Mouse (Mus musculus): ENCODE measurements around the gene Mink1.

Gene Mink1

GRCm38 (mm10) chr11:70586261-70586660, 23.6 kb downstream of the Mink1 start:
- in situ Hi-C loops (cut with MboI, MseI): no loop called here

- in situ Hi-C loops (cut with MboI, MseI): no loop called here
Measured at GRCm38 (mm10) chr11:70586954-70587353, 24.3 kb downstream of the Mink1 start.

GRCm38 (mm10) chr11:70591733-70592132, 29.1 kb downstream of the Mink1 start:
- in situ Hi-C loops (cut with MboI, MseI): no loop called here

- in situ Hi-C loops (cut with MboI, MseI): no loop called here
Measured at GRCm38 (mm10) chr11:70594253-70594989, 31.7 kb downstream of the Mink1 start.

GRCm38 (mm10) chr11:70595638-70596037, 33.0 kb downstream of the Mink1 start:
- in situ Hi-C loops (cut with MboI, MseI): no loop called here

GRCm38 (mm10) chr11:70596094-70596493, 33.4 kb downstream of the Mink1 start:
- in situ Hi-C loops (cut with MboI, MseI): no loop called here

DNA sequence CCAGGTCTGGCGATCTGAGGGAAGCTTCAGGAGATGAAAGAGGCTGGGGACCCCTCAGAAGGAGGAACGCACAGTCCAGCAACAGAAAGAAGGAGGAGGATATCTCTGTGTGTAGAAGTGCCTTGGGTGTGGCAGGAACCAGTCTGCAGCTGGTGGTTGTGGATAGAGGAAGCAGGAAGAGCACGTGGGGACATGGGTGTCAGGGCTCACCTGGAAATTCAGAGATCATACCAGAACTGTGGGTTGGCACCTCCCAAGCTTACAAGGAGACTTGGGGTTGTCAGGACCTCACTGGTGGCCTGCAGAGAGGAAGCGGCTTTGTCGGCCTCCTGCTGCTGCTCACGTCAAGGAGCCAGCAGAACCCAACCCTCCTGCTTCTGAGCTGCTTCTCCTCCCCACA, 34.6 kb downstream of the Mink1 start:
- in situ Hi-C loops (cut with MboI, MseI): no loop called here

DNA sequence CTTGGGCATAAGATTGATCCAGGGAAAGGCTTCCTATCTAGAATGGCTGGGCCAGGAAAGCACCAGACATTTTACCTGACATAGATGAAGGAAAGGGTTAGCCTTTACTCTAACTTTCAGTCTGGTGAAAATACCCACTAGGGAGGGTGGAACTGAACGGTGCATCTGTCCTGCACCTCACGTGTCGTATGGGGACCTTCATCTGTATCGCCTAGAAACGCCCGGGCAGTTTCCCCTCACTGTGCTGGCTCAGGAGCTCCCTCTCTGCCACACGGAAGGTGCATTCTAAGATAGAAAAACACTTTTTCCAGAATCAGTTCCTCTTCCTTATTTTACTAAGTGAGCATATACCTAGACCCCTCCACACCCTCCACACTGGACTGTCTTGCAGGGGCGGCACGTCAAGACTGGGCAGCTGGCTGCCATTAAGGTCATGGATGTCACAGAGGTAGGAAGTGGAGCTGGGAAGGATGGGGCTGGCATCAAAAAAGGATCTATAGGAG, 35.8 kb downstream of the Mink1 start:
- in situ Hi-C loops (cut with MboI, MseI): no loop called here

DNA sequence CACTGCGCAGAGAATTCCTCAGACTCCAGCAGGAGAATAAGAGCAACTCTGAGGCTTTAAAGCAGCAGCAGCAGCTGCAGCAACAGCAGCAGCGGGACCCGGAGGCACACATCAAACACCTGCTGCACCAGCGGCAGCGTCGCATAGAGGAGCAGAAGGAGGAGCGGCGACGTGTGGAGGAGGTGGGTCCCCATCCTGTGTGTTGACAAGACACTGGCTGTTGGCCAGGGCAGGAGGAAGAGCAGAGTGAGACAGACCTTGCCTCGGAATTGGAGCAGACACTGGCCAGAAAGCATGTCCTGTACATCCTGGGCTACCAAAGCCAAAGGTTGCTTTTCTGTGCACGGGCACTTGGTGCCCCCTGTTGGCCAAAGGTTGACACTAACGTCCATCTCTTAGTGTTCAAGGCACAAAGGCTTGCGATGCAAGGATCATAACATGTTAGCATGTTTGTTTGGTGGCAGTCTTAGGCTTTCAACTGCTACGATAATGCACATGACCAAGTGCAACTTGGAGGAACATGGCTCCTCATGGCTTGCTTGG, 42.4 kb downstream of the Mink1 start:
- in situ Hi-C loops (cut with MboI, MseI): loop anchor here in 1 of 2 experiments (5.0 kb wide), 2 partner anchors 63 to 193 kb away; partner anchors contain the start of genes Pelp1 and Pld2

- in situ Hi-C loops (cut with MboI, MseI): loop anchor here in 1 of 2 experiments (5.0 kb wide), 2 partner anchors 64 to 194 kb away; partner anchors contain the start of genes Pelp1 and Pld2
Measured at GRCm38 (mm10) chr11:70606717-70607116, 44.0 kb downstream of the Mink1 start.

DNA sequence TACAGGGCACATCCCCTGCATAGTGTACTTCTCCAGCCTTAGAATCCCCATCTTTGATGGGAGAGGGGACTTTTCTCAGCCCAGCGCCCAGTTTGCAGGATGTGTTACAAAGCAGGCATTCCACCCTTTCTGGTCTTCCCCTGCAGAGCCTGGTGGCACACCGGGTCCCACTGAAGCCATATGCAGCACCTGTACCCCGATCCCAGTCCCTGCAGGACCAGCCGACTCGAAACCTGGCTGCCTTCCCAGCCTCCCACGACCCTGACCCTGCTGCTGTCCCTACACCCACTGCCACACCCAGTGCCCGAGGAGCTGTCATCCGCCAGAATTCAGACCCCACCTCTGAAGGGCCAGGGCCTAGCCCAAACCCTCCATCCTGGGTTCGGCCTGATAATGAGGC, 44.9 kb downstream of the Mink1 start:
- in situ Hi-C loops (cut with MboI, MseI): loop anchor here in 1 of 2 experiments (5.0 kb wide), 2 partner anchors 65 to 195 kb away; partner anchors contain the start of genes Pelp1 and Pld2

- in situ Hi-C loops (cut with MboI, MseI): loop anchor here in 1 of 2 experiments (5.0 kb wide), 2 partner anchors 66 to 196 kb away; partner anchors contain the start of genes Pelp1 and Pld2
Measured at GRCm38 (mm10) chr11:70608381-70609066, 45.8 kb downstream of the Mink1 start.

DNA sequence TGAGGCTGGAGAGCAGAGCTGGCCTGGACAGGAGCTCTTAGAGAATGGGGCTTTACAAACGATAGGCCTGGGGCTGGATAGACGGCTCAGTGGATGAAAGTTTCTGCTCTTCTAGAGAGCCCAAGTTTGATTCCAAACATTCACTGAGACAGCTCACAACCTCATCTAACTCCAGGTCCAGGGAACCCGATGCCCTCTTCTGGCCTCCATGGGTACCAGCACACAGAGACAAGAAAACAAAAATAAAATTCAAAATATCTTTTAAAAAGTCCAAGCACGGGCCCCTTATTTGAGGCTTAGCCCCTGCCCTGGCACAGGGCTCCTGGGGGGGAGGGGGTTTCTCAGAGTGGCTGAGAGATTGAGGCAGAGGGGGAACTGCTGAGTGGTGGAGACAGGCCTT, 48.1 kb downstream of the Mink1 start:
- in situ Hi-C loops (cut with MboI, MseI): loop anchor here in 1 of 2 experiments (5.0 kb wide), 1 partner anchor 68 kb away; the partner anchor contains the start of gene Pld2

DNA sequence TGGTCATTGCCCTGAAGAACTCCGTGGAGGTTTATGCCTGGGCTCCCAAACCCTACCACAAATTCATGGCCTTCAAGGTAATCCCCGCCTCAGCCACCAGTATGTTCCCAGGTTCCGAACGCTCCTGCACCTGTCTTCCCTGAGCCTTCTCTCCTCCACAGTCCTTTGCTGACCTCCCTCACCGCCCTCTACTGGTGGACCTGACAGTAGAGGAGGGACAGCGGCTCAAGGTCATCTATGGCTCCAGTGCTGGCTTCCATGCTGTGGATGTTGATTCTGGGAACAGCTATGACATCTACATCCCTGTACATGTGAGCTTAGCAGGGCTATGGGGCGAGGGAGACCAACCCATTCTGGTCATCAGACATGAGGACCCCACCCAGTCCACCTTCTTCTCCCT, 49.8 kb downstream of the Mink1 start:
- in situ Hi-C loops (cut with MboI, MseI): loop anchor here in 1 of 2 experiments (5.0 kb wide), 1 partner anchor 70 kb away; the partner anchor contains the start of gene Pld2

DNA sequence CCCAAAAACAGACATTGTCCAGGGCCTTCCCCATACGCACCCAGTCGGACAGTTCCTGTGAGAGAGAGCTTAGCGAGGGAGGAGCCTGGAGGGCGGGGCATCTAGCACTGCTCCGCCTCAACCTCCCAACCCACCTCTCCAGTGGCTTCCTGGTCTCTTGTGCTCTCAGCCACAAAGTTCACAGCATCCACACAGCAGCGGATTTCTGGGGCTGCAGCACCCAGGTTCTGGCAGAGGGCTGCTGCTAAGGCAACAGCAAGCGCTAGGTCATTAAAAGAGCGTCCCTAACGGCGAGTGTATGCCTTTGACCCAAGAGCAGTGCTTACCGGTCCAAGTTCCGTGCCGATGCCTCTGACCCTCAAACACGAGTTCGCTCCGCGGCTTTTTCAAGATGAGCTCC, 52.4 kb downstream of the Mink1 start:
- in situ Hi-C loops (cut with MboI, MseI): loop anchor here (5.0 kb wide), 2 partner anchors 137 to 178 kb away; no protein-coding TSS in a partner anchor

DNA sequence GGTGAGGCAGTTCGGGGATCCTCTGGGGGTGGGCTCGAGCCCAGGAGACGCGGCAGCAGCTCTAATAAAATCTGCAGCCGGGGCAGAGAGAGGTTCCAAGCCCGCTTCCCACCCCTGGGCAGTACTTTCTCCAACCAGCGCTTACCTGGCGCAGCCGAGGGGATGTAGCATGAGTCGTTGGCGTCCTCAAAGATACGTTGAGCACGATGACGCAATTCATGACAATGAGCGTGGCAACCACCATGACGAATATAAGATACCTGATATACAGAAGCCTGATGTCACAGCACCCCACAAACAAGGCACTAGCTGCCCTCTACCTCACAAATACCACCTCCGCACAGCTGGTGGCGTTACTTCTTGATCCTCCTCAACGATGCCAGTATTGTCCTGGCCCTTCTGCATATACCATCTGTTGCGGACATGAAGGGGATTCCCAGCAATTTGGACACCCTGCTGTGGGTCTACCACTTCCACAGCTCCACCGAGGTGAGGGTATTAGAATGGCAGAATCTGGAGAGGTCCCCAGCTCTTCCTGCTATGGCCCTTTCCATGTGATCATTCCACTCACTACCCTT, 52.9 kb downstream of the Mink1 start, which contains the start of gene 4930544D05Rik:
TSS of gene 4930544D05Rik (plus strand) at position 333 of the 578 bp plus-strand sequence.
- in situ Hi-C loops (cut with MboI, MseI): loop anchor here (5.0 kb wide), 2 partner anchors 137 to 178 kb away; no protein-coding TSS in a partner anchor

DNA sequence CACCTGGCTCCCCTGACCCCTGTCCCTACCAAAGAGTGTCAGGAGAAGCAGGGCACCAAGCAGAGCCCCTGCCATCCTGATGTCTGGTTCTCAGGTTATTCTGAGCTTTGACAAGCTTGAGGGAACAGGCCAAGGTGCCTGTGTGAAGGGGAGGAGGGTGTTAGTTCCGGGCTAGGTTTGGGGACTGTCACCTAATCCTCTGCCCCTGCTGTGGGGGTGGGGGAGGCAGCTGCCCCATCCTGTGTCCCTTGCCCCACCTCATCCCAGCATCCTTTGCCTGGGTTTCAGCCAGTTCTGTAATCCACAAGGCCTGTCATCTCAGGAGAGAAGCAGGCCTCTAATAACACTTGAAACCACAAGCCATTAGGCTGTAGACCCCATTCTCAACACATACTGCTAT, 56.4 kb downstream of the Mink1 start, which contains the start of gene Chrne:
TSS of gene Chrne (minus strand) at position 116 of the 400 bp plus-strand sequence.
- in situ Hi-C loops (cut with MboI, MseI): loop anchor here (5.0 kb wide), 2 partner anchors 133 to 182 kb away; no protein-coding TSS in a partner anchor

DNA sequence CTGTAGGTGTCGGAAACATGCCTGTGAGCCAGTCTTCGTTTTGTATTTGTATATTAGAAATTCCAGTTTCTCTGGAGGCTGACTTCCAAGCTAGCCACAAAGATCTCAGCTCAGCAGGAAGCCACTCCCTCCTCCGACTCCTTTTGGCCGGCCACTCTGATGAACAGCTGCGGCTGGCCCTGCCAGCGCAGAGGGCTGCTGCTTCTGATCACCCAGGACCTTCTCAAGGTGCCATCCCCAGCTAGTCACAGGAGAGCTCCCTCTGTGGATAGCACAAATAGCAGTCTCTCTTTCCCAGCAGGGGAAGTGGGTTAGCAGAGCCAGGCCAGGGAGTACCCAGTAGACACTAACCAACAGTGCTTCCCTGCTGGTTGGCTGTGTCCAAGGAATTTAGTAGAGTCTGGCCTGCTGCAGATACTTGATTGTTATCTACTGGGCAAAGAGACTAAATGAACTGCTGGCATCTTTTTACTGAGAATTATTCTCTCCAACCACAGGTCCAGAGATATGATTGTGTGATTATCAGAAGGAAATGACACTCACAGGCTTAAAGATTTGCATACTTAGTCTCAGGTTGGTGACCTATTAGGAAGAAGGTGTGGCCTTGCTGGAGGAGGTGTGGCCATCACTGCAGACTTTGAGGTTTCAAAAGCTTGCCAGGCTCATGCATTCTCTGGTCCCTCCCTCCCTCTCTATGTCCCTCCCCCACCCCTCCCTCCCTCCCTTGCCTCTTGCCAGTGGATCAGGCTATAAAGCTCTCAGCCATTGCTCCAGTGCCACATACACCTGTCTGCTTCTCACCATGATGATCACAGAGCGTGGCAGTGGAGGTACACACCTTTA, 59.5 kb downstream of the Mink1 start:
- in situ Hi-C loops (cut with MboI, MseI): no loop called here

GRCm38 (mm10) chr11:70623053-70623742, 60.5 kb downstream of the Mink1 start:
- in situ Hi-C loops (cut with MboI, MseI): no loop called here
